Mouse (Mus musculus) stomach, embryonic 16.5 days (tissue): ENCODE results near the gene Snrnp70. TPM values are rescaled to one million over a fixed set of nuclear protein-coding genes. Genes with fewer than 3 reads are reported as not detected.
A peak's percentile ranks its signal among the peaks of the same experiment; 100 is the strongest.

Source experiments
- ATAC-seq: fragments of 200-750 bp; cut with Nextera tagmentation; 2 replicates; pipeline ENCODE4 v1.8.0; 2017; ENCODE audit warnings: moderate number of reproducible peaks, moderate TSS enrichment; ENCODE audit not compliant: insufficient read depth, low FRiP score
- H3K27ac ChIP-seq: fragments of 300-500 bp; sonication (generic); 2 replicates; pipeline ENCODE4 v1.5.1; 2014; ENCODE audit warnings: low read length
- H3K27me3 ChIP-seq: fragments of 300-500 bp; sonication (generic); 2 replicates; pipeline ENCODE4 v1.6.1; 2014; ENCODE audit warnings: low read length, control low read depth, mixed read lengths; ENCODE audit not compliant: control insufficient read depth, insufficient read depth
- H3K36me3 ChIP-seq: fragments of 300-500 bp; sonication (generic); 2 replicates; pipeline ENCODE4 v1.6.1; 2014; ENCODE audit warnings: low read length; ENCODE audit not compliant: control insufficient read depth, insufficient read depth
- H3K4me1 ChIP-seq: fragments of 300-500 bp; sonication (generic); 2 replicates; pipeline ENCODE4 v1.6.1; 2014; ENCODE audit warnings: low read length, control low read depth, mixed read lengths; ENCODE audit not compliant: control insufficient read depth, insufficient read depth
- H3K4me2 ChIP-seq: fragments of 300-500 bp; sonication (generic); 2 replicates; pipeline ENCODE4 v1.6.1; 2014; ENCODE audit warnings: low read depth, low read length, mixed read lengths
- H3K4me3 ChIP-seq: fragments of 300-500 bp; sonication (generic); replicated peaks from 2 replicates; pipeline ENCODE4 v1.5.1; 2014; ENCODE audit warnings: mild to moderate bottlenecking, low read length
- H3K9ac ChIP-seq: fragments of 300-500 bp; sonication (generic); 2 replicates; pipeline ENCODE4 v1.6.1; 2014; ENCODE audit warnings: low read length
- H3K9me3 ChIP-seq: fragments of 300-500 bp; sonication (generic); replicated peaks from 2 replicates; pipeline ENCODE4 v1.6.1; 2016; ENCODE audit warnings: low read length, control low read depth; ENCODE audit not compliant: control insufficient read depth
- WGBS: fragments of 180-500 bp; shearing (Covaris S2); extraction: QIAGEN DNeasy Blood & Tissue Kit; methylation state at CpG from one replicate; pipeline ENCODE4 v1.1.7; 2014; 5-methylcytosine and 5-hydroxymethylcytosine counted together
- polyA plus RNA-seq: library from polyadenylated mRNA; unstranded; fragments of >200 nt; fragmentation: Nextera tagmentation; extraction: Ambion mirVana; gene quantifications from 2 replicates; pipeline ENCODE4 v1.2.1, GENCODE M21; 2015

Snrnp70 gene
- 150 and 162 TPM in 2 replicates for polyA plus RNA-seq

DNA sequence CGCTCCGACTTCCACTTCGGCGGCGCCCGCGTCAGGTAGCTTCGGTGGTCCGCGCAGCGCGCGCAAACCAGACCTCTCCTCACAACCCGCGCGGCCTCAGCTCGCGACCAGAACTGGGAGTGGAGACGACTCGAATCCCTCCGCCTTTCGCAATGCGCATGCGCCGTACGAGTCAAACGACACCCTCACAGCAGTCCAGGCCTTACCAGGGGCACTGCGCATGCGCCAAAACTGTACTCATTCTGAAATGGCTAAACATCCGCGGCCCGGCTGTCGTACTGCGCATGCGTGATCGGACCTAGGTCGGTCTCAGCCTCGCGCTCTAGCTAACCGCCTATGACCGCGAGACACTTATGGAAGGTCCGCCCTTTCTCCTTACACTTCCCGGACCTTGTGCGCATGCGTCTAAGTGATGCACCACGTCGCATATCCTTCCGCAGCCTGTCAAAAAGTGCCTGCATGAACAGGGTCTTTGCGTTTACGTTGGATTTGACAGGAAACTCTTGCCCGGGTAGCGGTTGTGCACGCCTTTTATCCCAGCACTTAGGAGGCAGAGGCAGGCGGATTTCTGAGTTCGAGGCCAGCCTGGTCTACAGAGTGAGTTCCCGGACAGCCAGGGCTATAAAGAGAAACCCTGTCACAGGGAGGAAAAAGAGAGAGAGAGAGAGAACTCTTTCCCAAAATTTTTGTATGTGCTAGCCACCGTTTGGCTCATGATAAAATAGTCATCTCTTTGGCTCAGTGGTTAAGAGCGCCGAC is at the start of gene Snrnp70:
Gene Snrnp70, minus strand, starts transcription at position 165 of the 759 bp plus-strand sequence.
- Histone ChIP-seq H3K4me1 (peaks cover 16% of the 10 kb centered on the region), H3K4me3 (peak within 1 kb of the TSS; percentile 86), H3K9me3 (no peaks in the 10 kb centered on the region), H3K4me2 (peak within 1 kb of the TSS; percentile 98), H3K27ac (peak within 1 kb of the TSS; percentile 94), H3K36me3 (peaks cover 8% of the 10 kb centered on the region; the same call in 1 of the 2 replicates), H3K27me3 (no peaks in the 10 kb centered on the region), H3K9ac (peak within 1 kb of the TSS; percentile 94)
- peak; percentile 98 for ATAC-seq
- under 1% methylated on average over 60 of the region's 60 CpGs for WGBS

DNA sequence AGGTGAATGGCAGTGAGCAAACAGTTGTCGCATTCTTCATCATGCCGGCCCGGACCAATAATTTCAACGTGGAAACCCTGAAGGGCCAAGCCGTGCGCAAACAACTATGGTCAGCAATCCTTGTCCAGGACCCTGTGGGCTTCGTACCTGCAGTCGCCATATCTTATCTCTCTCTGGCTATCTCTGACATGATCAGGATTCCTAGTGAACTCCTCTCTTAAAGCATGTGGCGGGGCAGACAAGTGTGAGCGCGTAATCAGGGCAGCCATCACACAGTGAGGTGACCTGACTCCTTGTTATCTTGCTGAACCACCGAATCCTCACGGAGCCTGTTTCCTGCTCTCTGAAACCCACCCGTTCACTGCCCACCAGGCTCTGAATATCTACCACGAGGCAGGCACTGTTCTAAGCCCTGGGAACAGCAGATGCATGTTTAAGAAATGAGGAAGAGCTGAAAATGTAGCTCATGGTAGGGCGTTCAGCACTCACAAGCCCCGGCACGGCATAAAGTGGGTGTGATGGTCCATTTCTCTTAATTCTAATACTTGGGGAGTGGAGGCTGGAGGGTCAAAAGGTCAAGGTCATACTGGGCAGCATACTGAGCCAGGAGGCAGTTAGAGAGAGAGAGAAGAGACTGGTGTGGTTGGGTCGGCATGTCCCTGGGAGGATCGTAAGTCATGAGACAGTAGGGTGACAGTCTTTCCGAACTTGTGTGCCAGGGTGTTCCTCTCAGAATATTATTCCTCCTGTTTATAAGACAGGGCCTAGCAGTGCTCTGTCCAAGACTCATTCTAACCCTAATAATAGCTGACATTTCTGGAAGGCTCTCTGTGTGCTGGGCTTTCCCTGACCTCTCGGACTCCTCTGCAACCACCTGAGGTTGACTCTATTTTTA is 48.2 kb upstream of the Snrnp70 start:
- WGBS: 76% methylated on average over 22 of the region's 22 CpGs
- Histone ChIP-seq H3K36me3 (no peaks in the 10 kb centered on the region), H3K4me2 (no peak overlapping the region), H3K27ac (no peak overlapping the region), H3K4me1 (no peaks in the 10 kb centered on the region), H3K9ac (no peak overlapping the region), H3K27me3 (no peaks in the 10 kb centered on the region), H3K9me3 (no peaks in the 10 kb centered on the region), H3K4me3 (no peak overlapping the region)
- no peak for ATAC-seq

GRCm38 (mm10) chr7:45437521-45438276 is 42.2 kb upstream of the Snrnp70 start, which contains the start of gene Ruvbl2:
Gene Ruvbl2, minus strand, starts transcription at chr7:45438096.
- ATAC-seq: no peak
- Histone ChIP-seq H3K27ac (no peak within 1 kb of the TSS), H3K27me3 (no peaks in the 10 kb centered on the region), H3K9me3 (no peaks in the 10 kb centered on the region), H3K4me1 (peaks cover 35% of the 10 kb centered on the region), H3K9ac (peak within 1 kb of the TSS; percentile 53; the same call in 1 of the 2 replicates), H3K4me2 (peak within 1 kb of the TSS; percentile 36), H3K36me3 (no peaks in the 10 kb centered on the region), H3K4me3 (no peak within 1 kb of the TSS)
- WGBS: 26% methylated on average over 19 of the region's 19 CpGs

DNA sequence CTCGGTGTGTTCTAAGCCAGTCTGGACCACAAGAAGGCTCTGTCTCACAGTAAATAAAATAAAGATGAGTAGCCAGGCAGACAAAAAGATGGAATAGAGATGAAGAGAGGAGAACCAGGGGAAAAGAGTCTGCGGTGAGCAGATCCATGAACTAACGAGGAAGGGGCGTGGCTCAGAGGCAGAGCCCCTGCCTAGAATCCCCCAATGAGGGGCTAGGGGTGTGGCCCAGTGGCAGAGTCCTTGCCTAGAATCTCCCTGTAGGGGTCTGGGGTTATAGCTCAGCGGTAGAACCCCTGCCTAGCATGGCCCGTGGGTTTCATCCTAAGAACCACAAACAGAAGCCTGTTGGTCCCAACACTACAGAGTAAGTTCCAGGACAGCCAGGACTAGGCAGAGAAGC is 41.5 kb upstream of the Snrnp70 start:
- Histone ChIP-seq H3K27ac (no peak overlapping the region), H3K27me3 (no peaks in the 10 kb centered on the region), H3K4me1 (peaks cover 37% of the 10 kb centered on the region), H3K4me2 (peak overlapping the region; percentile 36; the same call in 1 of the 2 replicates), H3K36me3 (no peaks in the 10 kb centered on the region), H3K9ac (peak overlapping the region; percentile 53; the same call in 1 of the 2 replicates), H3K4me3 (no peak overlapping the region), H3K9me3 (no peaks in the 10 kb centered on the region)
- ATAC-seq: no peak
- WGBS: 48% methylated on average over 6 of the region's 6 CpGs

DNA sequence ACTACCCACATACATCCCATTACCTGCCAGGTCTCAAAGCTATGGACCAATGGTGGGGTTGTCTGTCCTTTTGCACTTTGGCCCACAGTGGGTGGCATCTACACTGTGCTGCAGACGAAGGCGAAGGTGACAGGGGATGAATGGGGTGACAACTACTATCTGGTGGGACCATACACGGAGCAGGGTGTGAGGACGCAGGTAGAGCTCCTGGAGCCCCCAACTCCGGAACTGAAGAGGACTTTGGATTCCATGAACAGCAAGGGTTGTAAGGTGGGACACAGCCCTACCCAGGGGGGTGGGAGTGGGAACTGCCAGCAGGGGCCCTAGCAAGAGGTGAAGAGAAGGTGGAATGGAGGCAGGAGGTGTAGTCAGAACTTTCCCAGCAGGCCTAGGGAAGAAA is 40.9 kb upstream of the Snrnp70 start:
- Histone ChIP-seq H3K9ac (peak overlapping the region; percentile 28; the same call in 1 of the 2 replicates), H3K4me3 (no peak overlapping the region), H3K4me2 (peak overlapping the region; percentile 56; the same call in 1 of the 2 replicates), H3K4me1 (peaks cover 37% of the 10 kb centered on the region), H3K9me3 (no peaks in the 10 kb centered on the region), H3K36me3 (no peaks in the 10 kb centered on the region; the same call in 1 of the 2 replicates), H3K27me3 (no peaks in the 10 kb centered on the region), H3K27ac (no peak overlapping the region)
- ATAC-seq: no peak
- WGBS: 90% methylated on average over 5 of the region's 5 CpGs

DNA sequence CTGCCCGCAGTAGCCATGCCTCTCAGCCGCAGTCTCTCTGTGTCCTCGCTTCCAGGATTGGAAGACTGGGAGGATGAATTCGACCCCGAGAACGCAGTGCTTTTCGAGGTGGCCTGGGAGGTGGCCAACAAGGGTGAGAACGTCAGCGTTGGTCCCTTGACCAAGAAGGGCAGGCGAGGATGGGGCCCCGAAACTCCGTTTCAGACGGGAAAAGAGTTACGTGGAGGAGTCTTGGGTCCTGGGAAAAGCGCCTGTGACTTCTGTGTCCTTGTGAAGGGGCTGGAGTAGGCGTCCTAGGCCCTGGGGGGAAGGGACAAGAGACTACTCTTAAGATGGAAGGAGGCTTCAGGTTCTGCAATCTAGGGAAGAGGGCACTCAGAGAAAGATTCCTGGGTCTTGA is 39.5 kb upstream of the Snrnp70 start:
- H3K36me3 ChIP-seq: no peaks in the 10 kb centered on the region; the same call in 1 of the 2 replicates
- H3K27me3 ChIP-seq: no peaks in the 10 kb centered on the region
- ATAC-seq: no peak
- peak overlapping the region; percentile 56 for H3K4me2 ChIP-seq
- H3K27ac ChIP-seq: peak overlapping the region; percentile 78
- H3K4me1 ChIP-seq: peaks cover 37% of the 10 kb centered on the region
- WGBS: under 1% methylated on average over 16 of the region's 16 CpGs
- H3K9ac ChIP-seq: peak overlapping the region; percentile 87
- H3K9me3 ChIP-seq: no peaks in the 10 kb centered on the region
- H3K4me3 ChIP-seq: peak overlapping the region; percentile 81

- no peaks in the 10 kb centered on the region for H3K27me3 ChIP-seq
- H3K36me3 ChIP-seq: no peaks in the 10 kb centered on the region; the same call in 1 of the 2 replicates
- H3K27ac ChIP-seq: peak within 1 kb of the TSS; percentile 88
- peak within 1 kb of the TSS; percentile 89 for H3K4me2 ChIP-seq
- H3K4me3 ChIP-seq: peak within 1 kb of the TSS; percentile 81
- WGBS: under 1% methylated on average over 45 of the region's 45 CpGs
- no peaks in the 10 kb centered on the region for H3K9me3 ChIP-seq
- ATAC-seq: peak; percentile 97
- H3K4me1 ChIP-seq: peaks cover 37% of the 10 kb centered on the region
- H3K9ac ChIP-seq: peak within 1 kb of the TSS; percentile 87
Observed at GRCm38 (mm10) chr7:45434203-45435015, 38.9 kb upstream of the Snrnp70 start, which contains the start of gene Gys1. Gene Gys1, plus strand, starts transcription at chr7:45434844.

- Histone ChIP-seq H3K4me3 (peak overlapping the region; percentile 81), H3K4me1 (peaks cover 37% of the 10 kb centered on the region), H3K4me2 (peak overlapping the region; percentile 89), H3K36me3 (no peaks in the 10 kb centered on the region; the same call in 1 of the 2 replicates), H3K9ac (peak overlapping the region; percentile 84), H3K27ac (peak overlapping the region; percentile 88), H3K9me3 (no peaks in the 10 kb centered on the region), H3K27me3 (no peaks in the 10 kb centered on the region)
- ATAC-seq: no peak
- WGBS: 0% methylated on average over 7 of the region's 7 CpGs
Observed at GRCm38 (mm10) chr7:45433835-45434202, 38.3 kb upstream of the Snrnp70 start.
